Comparison of ENCODE assay signal across 10 mouse cellular contexts in genomic region chr8:26272110-26272509, GRCm38 (mm10).
DNase-seq lines count a peak whose midpoint lies in the region; ATAC-seq and TF ChIP-seq lines count a peak whose summit lies in the region.
"Had no signal": no experiment of that assay in that cellular context is flagged by ENCODE, and none has a peak within 500 bp of the region (broad histone marks: within the 10 kb centered on the region; RNA-seq: fewer than 3 reads in every experiment).

No protein-coding gene starts in this region.

- H3K4me1 ChIP-seq in kidney, postnatal 0 days (replicated peaks; ENCODE audit: insufficient read depth, low read length): 0 out of 2 replicates have a peak, but pooled peaks cover 4% of the 10 kb centered on the region
- peaks cover 26% of the 10 kb centered on the region for H3K4me1 ChIP-seq in kidney, embryonic 16.5 days (ENCODE audit: insufficient read depth, low read length)
- peaks cover 3% of the 10 kb centered on the region for H3K4me1 ChIP-seq in ES-Bruce4 (ENCODE audit: control insufficient read depth, insufficient read depth, low read length)
- H3K4me1 ChIP-seq: stomach, embryonic 15.5 days had no signal

- peak; percentile 60 for TF ChIP-seq CTCF in kidney, postnatal 0 days (IDR thresholded peaks at IDR 0.05; ENCODE audit: low read depth)
- peak; percentile 54 for TF ChIP-seq CTCF in ES-Bruce4 (IDR thresholded peaks at IDR 0.05; ENCODE audit: low read depth, low read length)

- no peak for TF ChIP-seq POLR2A in ES-Bruce4 (IDR thresholded peaks at IDR 0.05; ENCODE audit: insufficient read depth, low read length)

- H3K36me3 ChIP-seq in kidney, postnatal 0 days (ENCODE audit: insufficient read depth, low read length): no peaks in the 10 kb centered on the region
- H3K36me3 ChIP-seq in kidney, embryonic 16.5 days (ENCODE audit: insufficient read depth, low read length): no peaks in the 10 kb centered on the region
- H3K36me3 ChIP-seq in ES-Bruce4 (ENCODE audit: control insufficient read depth, insufficient read depth, low read length, poor library complexity, severe bottlenecking): no peaks in the 10 kb centered on the region
- H3K36me3 ChIP-seq: stomach, embryonic 15.5 days had no signal

- TF ChIP-seq EP300 in ES-Bruce4 (IDR thresholded peaks at IDR 0.05; ENCODE audit: insufficient read depth, low read depth, low read length): no peak

- no peak overlapping the region for H3K4me3 ChIP-seq in kidney, postnatal 0 days (replicated peaks; ENCODE audit: low read depth, low read length)
- H3K4me3 ChIP-seq in kidney, embryonic 16.5 days (ENCODE audit: low read length): no peak overlapping the region
- H3K4me3 ChIP-seq in ES-Bruce4 (ENCODE audit: low read depth, low read length): no peak overlapping the region
- H3K4me3 ChIP-seq: erythroblast, embryonic 14.5 days; stomach, embryonic 15.5 days had no signal

- no peak overlapping the region for H3K27ac ChIP-seq in kidney, postnatal 0 days
- no peak overlapping the region for H3K27ac ChIP-seq in kidney, embryonic 16.5 days (ENCODE audit: low read length)
- no peak overlapping the region for H3K27ac ChIP-seq in ES-Bruce4 (ENCODE audit: insufficient read depth, low read length)
- H3K27ac ChIP-seq: stomach, embryonic 15.5 days had no signal

- no peaks in the 10 kb centered on the region for H3K9me3 ChIP-seq in kidney, postnatal 0 days (replicated peaks; ENCODE audit: low read length)
- no peaks in the 10 kb centered on the region for H3K9me3 ChIP-seq in kidney, embryonic 16.5 days (ENCODE audit: low read length)
- no peaks in the 10 kb centered on the region for H3K9me3 ChIP-seq in ES-Bruce4 (replicated peaks; ENCODE audit: control insufficient read depth, insufficient read depth, low read length, poor library complexity, severe bottlenecking)
- H3K9me3 ChIP-seq: stomach, embryonic 15.5 days had no signal

- H3K27me3 ChIP-seq in kidney, postnatal 0 days (ENCODE audit: insufficient read depth, low read length): 0 out of 2 replicates have a peak, but pooled peaks cover 10% of the 10 kb centered on the region
- 0 out of 2 replicates have a peak, but pooled peaks cover 6% of the 10 kb centered on the region for H3K27me3 ChIP-seq in kidney, embryonic 16.5 days (ENCODE audit: insufficient read depth, low read length)
- no peaks in the 10 kb centered on the region for H3K27me3 ChIP-seq in ES-Bruce4 (ENCODE audit: control insufficient read depth, insufficient read depth, low read length, poor library complexity, severe bottlenecking)

- no peak overlapping the region for H3K4me2 ChIP-seq in kidney, postnatal 0 days (ENCODE audit: low read length)
- H3K4me2 ChIP-seq in kidney, embryonic 16.5 days (replicated peaks; ENCODE audit: low read depth, low read length): no peak overlapping the region
- H3K4me2 ChIP-seq: stomach, embryonic 15.5 days had no signal

- H3K9ac ChIP-seq in kidney, postnatal 0 days (ENCODE audit: low read depth, low read length): no peak overlapping the region
- H3K9ac ChIP-seq in kidney, embryonic 16.5 days (replicated peaks; ENCODE audit: low read length): no peak overlapping the region
- no peak overlapping the region for H3K9ac ChIP-seq in ES-Bruce4 (ENCODE audit: low read depth, poor library complexity, severe bottlenecking)
- H3K9ac ChIP-seq: stomach, embryonic 15.5 days had no signal

- 50% methylated on average over 4 of the region's 4 CpGs for WGBS in kidney, postnatal 0 days
- 48% methylated on average over 4 of the region's 4 CpGs for WGBS in kidney, embryonic 16.5 days

- peak; percentile 36 for DNase-seq in adrenal gland, postnatal 14 days
- DNase-seq in adrenal gland, adult 18-20 months (ENCODE audit: low spot score in 2 of 2): no peak
- no peak for DNase-seq in kidney, postnatal 0 days (ENCODE audit: low spot score)
- DNase-seq in kidney, postnatal 4 days: peak; percentile 51 to 54
- DNase-seq in layer of hippocampus, adult 18-20 months (ENCODE audit: low spot score in 2 of 2): no peak

- ATAC-seq in kidney, postnatal 0 days (replicated peaks; ENCODE audit: low FRiP score, low read depth): no peak
- no peak for ATAC-seq in kidney, embryonic 16.5 days (ENCODE audit: low FRiP score, low TSS enrichment)
- no peak for ATAC-seq in erythroid progenitor cell, adult 5-6 weeks (replicated peaks; ENCODE audit: low FRiP score, poor library complexity, severe bottlenecking)

Comparison
In these comparisons a context has a peak if more than half of its experiments do, and no peak if none do; other contexts are left out.
1. DNase-seq: peak in adrenal gland, postnatal 14 days (single experiment) and kidney, postnatal 4 days (2 of 2); none in adrenal gland, adult 18-20 months (0 of 2), kidney, postnatal 0 days (single experiment) and layer of hippocampus, adult 18-20 months (0 of 2).